Mouse (Mus musculus) splenic B cell, adult 2 months (primary cell): ENCODE data around the gene Hivep2.

ENCODE experiments used
- DNase-seq: peaks from one replicate; pipeline ENCODE4 v3.0.0-alpha.2; 2011; ENCODE audit warnings: low read depth, low spot score
- H3K27me3 ChIP-seq: 2 replicates; pipeline ENCODE4 v1.6.1; 2012; ENCODE audit warnings: mild to moderate bottlenecking, low read length, moderate library complexity, mixed read lengths; ENCODE audit not compliant: control insufficient read depth, poor library complexity, insufficient read depth, severe bottlenecking
- H3K36me3 ChIP-seq: 2 replicates; pipeline ENCODE4 v1.6.1; 2012; ENCODE audit warnings: mild to moderate bottlenecking, low read length, moderate library complexity, mixed read lengths; ENCODE audit not compliant: control insufficient read depth, poor library complexity, insufficient read depth, severe bottlenecking

The Hivep2 gene

GRCm38 (mm10) chr10:14120512-14120911 is 154.6 kb downstream of the Hivep2 start:
- peaks cover 1% of the 10 kb centered on the region; the same call in 1 of the 2 replicates for H3K36me3 ChIP-seq
- DNase-seq: no peak
- H3K27me3 ChIP-seq: no peaks in the 10 kb centered on the region

GRCm38 (mm10) chr10:14127826-14128225 is 162.0 kb downstream of the Hivep2 start:
- Histone ChIP-seq H3K27me3 (no peaks in the 10 kb centered on the region), H3K36me3 (peaks cover 15% of the 10 kb centered on the region)
- DNase-seq: no peak

- H3K36me3 ChIP-seq: peaks cover 17% of the 10 kb centered on the region
- DNase-seq: no peak
- no peaks in the 10 kb centered on the region for H3K27me3 ChIP-seq
Observed at GRCm38 (mm10) chr10:14130270-14130669, 164.4 kb downstream of the Hivep2 start.

- no peak for DNase-seq
- Histone ChIP-seq H3K27me3 (no peaks in the 10 kb centered on the region), H3K36me3 (peaks cover 17% of the 10 kb centered on the region)
Observed at GRCm38 (mm10) chr10:14131307-14131706, 165.4 kb downstream of the Hivep2 start.

GRCm38 (mm10) chr10:14132061-14132460 is 166.2 kb downstream of the Hivep2 start:
- H3K36me3 ChIP-seq: peaks cover 17% of the 10 kb centered on the region
- H3K27me3 ChIP-seq: no peaks in the 10 kb centered on the region
- no peak for DNase-seq

GRCm38 (mm10) chr10:14132937-14133336 is 167.1 kb downstream of the Hivep2 start:
- Histone ChIP-seq H3K27me3 (no peaks in the 10 kb centered on the region), H3K36me3 (peaks cover 17% of the 10 kb centered on the region)
- DNase-seq: no peak

GRCm38 (mm10) chr10:14138663-14139062 is 172.8 kb downstream of the Hivep2 start:
- H3K27me3 ChIP-seq: no peaks in the 10 kb centered on the region
- peaks cover 15% of the 10 kb centered on the region for H3K36me3 ChIP-seq
- no peak for DNase-seq

- peaks cover 22% of the 10 kb centered on the region for H3K36me3 ChIP-seq
- DNase-seq: no peak
Observed at GRCm38 (mm10) chr10:14144840-14145239, 179.0 kb downstream of the Hivep2 start.

GRCm38 (mm10) chr10:14164829-14165228 is 199.0 kb downstream of the Hivep2 start:
- Histone ChIP-seq H3K36me3 (no peaks in the 10 kb centered on the region), H3K27me3 (no peaks in the 10 kb centered on the region)
- no peak for DNase-seq

More at GRCm38 (mm10) chr10:14144840-14145239, 179.0 kb downstream of the Hivep2 start:
- no peaks in the 10 kb centered on the region for H3K27me3 ChIP-seq

- DNase-seq: no peak
- H3K27me3 ChIP-seq: no peaks in the 10 kb centered on the region
- no peaks in the 10 kb centered on the region for H3K36me3 ChIP-seq
Observed at GRCm38 (mm10) chr10:14168197-14168844, 202.4 kb downstream of the Hivep2 start.

GRCm38 (mm10) chr10:14168869-14169566 is 203.1 kb downstream of the Hivep2 start:
- Histone ChIP-seq H3K27me3 (no peaks in the 10 kb centered on the region), H3K36me3 (no peaks in the 10 kb centered on the region)
- no peak for DNase-seq

GRCm38 (mm10) chr10:14174124-14174523 is 208.2 kb downstream of the Hivep2 start:
- Histone ChIP-seq H3K27me3 (no peaks in the 10 kb centered on the region), H3K36me3 (no peaks in the 10 kb centered on the region)
- peak; percentile 29 for DNase-seq

GRCm38 (mm10) chr10:14179424-14180339 is 213.8 kb downstream of the Hivep2 start:
- Histone ChIP-seq H3K36me3 (no peaks in the 10 kb centered on the region), H3K27me3 (no peaks in the 10 kb centered on the region)
- DNase-seq: no peak

- Histone ChIP-seq H3K27me3 (no peaks in the 10 kb centered on the region), H3K36me3 (no peaks in the 10 kb centered on the region)
- peak; percentile 55 for DNase-seq
Observed at GRCm38 (mm10) chr10:14186352-14186976, 220.6 kb downstream of the Hivep2 start.
